9 mouse cellular contexts compared by ENCODE assay signal in the genomic region with DNA sequence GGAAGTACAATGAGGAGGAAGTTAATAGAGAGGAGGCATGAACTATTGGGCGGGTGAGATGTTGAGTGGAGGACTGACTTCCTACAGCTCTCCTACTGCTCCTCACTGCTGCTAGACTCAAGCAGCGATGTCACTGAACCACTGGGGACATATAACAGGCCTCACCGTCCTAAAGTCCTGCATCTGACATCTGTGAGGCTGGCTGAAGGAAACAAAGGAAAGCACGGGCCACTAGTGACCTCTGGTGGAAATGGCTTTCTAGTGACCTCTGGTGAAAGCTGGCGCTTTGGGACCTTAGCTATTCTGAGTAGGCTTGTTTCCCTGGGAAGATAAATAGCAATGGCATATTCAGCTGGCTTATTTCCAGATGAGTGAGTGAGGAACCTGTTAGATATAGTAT. TPM values are rescaled to one million over a fixed set of nuclear protein-coding genes. Genes with fewer than 3 reads are reported as not detected.
DNase-seq lines count a peak whose midpoint lies in the region; ATAC-seq and TF ChIP-seq lines count a peak whose summit lies in the region.
"Had no signal": no experiment of that assay in that cellular context is flagged by ENCODE, and none has a peak within 500 bp of the region (broad histone marks: within the 10 kb centered on the region; RNA-seq: fewer than 3 reads in every experiment).

No protein-coding gene starts in this region.

- ATAC-seq in lung, postnatal 0 days = no peak

- no peaks in the 10 kb centered on the region for H3K4me1 ChIP-seq in lung, postnatal 0 days (ENCODE audit: insufficient read depth, low read depth, low read length)

- no peak overlapping the region for H3K27ac ChIP-seq in left cerebral cortex, adult 2 months
- no peak overlapping the region for H3K27ac ChIP-seq in lung, postnatal 0 days (ENCODE audit: low read length)

- H3K36me3 ChIP-seq in lung, postnatal 0 days (ENCODE audit: insufficient read depth, low read length) = no peaks in the 10 kb centered on the region

- 34% methylated on average over 5 of the region's 5 CpGs for WGBS in lung, postnatal 0 days

- intact Hi-C loops in left cerebral cortex, adult 2 months (cut with DNase I) = no loop called here

- no peaks in the 10 kb centered on the region for H3K9me3 ChIP-seq in lung, postnatal 0 days (ENCODE audit: low read length)

- no peak overlapping the region for H3K4me3 ChIP-seq in left cerebral cortex, adult 2 months
- H3K4me3 ChIP-seq in lung, postnatal 0 days (ENCODE audit: low read depth, low read length) = no peak overlapping the region

- peak; percentile 33 to 81 for DNase-seq in adrenal gland, adult (ENCODE audit: inconsistent age in 2 of 2, low spot score in 1 of 2)
- no peak for DNase-seq in adrenal gland, postnatal 4 days (ENCODE audit: low spot score in 2 of 2)
- no peak for DNase-seq in left cerebral cortex, adult 2 months (ENCODE audit: extremely low spot score in 1 of 2, low spot score in 2 of 2)
- DNase-seq in left cerebral cortex, adult 11 months (ENCODE audit: low spot score) = no peak
- DNase-seq in embryo, embryonic 11.5 days (ENCODE audit: low read depth, low spot score) = peak; percentile 11
- DNase-seq in lung, postnatal 0 days (ENCODE audit: low spot score) = no peak
- DNase-seq in natural killer cell, adult 2 months (ENCODE audit: low spot score in 2 of 2) = no peak
- DNase-seq in right cerebral cortex, adult 18-20 months = no peak

- H3K9ac ChIP-seq in lung, postnatal 0 days (replicated peaks; ENCODE audit: low read depth) = no peak overlapping the region

- H3K27me3 ChIP-seq in lung, postnatal 0 days (replicated peaks; ENCODE audit: insufficient read depth, low read length) = no peaks in the 10 kb centered on the region

- TF ChIP-seq EP300 in lung, postnatal 0 days (IDR thresholded peaks at IDR 0.05) = no peak

- peak; percentile 12 for TF ChIP-seq CTCF in left cerebral cortex, adult 2 months (IDR thresholded peaks at IDR 0.05)
- TF ChIP-seq CTCF in lung, postnatal 0 days (IDR thresholded peaks at IDR 0.05) = peak; percentile 67

- no peak overlapping the region for H3K4me2 ChIP-seq in lung, postnatal 0 days (replicated peaks; ENCODE audit: low read depth, low read length)

RNA-seq across cellular contexts. Expression of gene Veph1, which starts 34.3 kb away (rescaled TPM):
- 1 to 10 TPM in 1 of 2 experiments, under 1 TPM in 1; 0.20 to 5.0 TPM for total RNA-seq in adrenal gland, postnatal 4 days (2021)
- total RNA-seq in left cerebral cortex, adult 2 months (2021) = not detected
- 3.0 and 5.1 TPM in 2 replicates for polyA plus RNA-seq in lung, postnatal 0 days (2015; fragmentation: Nextera tagmentation; extraction: Ambion mirVana)
- total RNA-seq: neutrophil, adult 5-6 weeks had no signal

RNA-seq across cellular contexts. Expression of gene Ptx3, which starts 42.6 kb away (rescaled TPM):
- 1 to 10 TPM; 1.3 to 1.6 TPM for total RNA-seq in adrenal gland, postnatal 4 days (2021)
- under 1 TPM; 0.41 to 0.47 TPM for total RNA-seq in left cerebral cortex, adult 2 months (2021)
- polyA plus RNA-seq in lung, postnatal 0 days (2015; fragmentation: Nextera tagmentation; extraction: Ambion mirVana) = 5.4 and 6.3 TPM in 2 replicates
- total RNA-seq: neutrophil, adult 5-6 weeks had no signal

Comparison
In these comparisons a context has a peak if more than half of its experiments do, and no peak if none do; other contexts are left out.
1. DNase-seq: peak in adrenal gland, adult (2 of 2) and embryo, embryonic 11.5 days (single experiment); none in adrenal gland, postnatal 4 days (0 of 2), left cerebral cortex, adult 2 months (0 of 2), left cerebral cortex, adult 11 months (single experiment), lung, postnatal 0 days (single experiment), natural killer cell, adult 2 months (0 of 2) and right cerebral cortex, adult 18-20 months (single experiment).